Mouse (Mus musculus) telencephalon, adult 2 months (tissue): ENCODE results near the gene Tapbpl.

ENCODE experiments used
- DNase-seq: peaks from one replicate; pipeline ENCODE4 v3.0.0-alpha.2; 2011; ENCODE audit warnings: low read depth, low spot score

Gene Tapbpl

GRCm38 (mm10) chr6:125240617-125241016 is 9.0 kb upstream of the Tapbpl start:
- no peak for DNase-seq

DNA sequence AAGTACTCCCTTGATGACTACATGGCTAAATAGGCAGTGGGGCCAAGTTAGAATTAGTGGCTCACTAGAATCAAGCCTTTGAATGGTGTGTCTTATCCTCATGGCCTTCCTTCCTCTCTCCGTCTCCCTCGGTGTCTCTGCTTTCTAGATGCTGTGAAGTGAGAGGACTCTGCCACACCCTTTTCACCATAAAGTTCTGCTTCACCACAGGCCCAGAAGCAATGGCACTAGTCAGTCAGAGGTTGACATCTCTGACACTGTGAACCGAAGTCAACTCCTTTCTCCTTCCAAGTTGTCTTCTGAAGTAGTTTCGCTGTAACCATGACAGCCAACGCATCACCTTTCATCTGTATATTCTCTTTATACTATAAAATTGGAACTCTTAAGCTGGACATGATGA is 7.9 kb upstream of the Tapbpl start:
- no peak for DNase-seq

- no peak for DNase-seq
These were observed 6.7 kb upstream of the Tapbpl start for GRCm38 (mm10) chr6:125238396-125238795.

- DNase-seq = no peak
These were observed 5.8 kb upstream of the Tapbpl start for GRCm38 (mm10) chr6:125237421-125237820.

DNA sequence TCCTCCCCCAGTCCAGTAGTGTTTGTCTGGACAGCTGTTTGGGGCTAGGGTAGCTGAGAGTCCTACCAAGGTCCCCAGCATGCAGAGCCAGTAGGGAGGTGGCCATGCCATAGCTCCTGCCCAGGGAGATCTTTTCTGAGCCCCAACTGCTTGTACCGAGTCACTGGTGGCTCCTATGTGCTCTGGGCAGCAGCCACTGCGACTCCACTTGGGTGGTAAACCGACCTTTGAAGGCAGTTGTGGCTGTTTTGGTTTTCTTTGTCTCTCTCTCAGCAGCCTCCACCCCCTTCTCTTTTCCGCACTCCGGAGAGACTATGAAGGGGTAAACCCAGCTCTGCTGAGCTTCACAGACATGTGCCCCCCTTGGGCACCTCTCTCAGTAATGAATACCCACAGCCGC is 5.1 kb upstream of the Tapbpl start, which contains the start of gene Cd27:
Gene Cd27, minus strand, starts transcription at position 229 of the 400 bp plus-strand sequence.
- no peak for DNase-seq

DNA sequence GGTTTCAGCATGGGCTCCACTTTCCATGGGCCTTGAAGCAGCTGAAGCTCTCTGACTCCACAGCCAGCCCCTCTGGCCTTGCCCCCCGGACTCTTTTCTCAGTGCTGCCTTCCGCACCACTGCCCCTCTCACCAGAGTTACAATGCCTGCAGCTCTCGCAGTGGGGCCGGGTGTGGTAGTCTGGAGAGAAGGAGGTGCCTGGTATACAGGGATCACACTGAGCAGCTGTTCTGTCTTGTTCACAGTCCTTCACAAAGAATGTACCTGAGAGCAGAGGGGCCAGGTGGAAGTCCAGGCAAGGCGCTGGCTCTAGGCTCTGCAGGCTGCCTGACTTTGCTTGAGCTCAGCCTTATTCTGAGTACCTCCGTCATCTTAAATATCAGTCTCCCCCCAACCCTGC is 4.7 kb upstream of the Tapbpl start:
- DNase-seq = no peak

GRCm38 (mm10) chr6:125234520-125234828 is 2.8 kb upstream of the Tapbpl start:
- no peak for DNase-seq

DNA sequence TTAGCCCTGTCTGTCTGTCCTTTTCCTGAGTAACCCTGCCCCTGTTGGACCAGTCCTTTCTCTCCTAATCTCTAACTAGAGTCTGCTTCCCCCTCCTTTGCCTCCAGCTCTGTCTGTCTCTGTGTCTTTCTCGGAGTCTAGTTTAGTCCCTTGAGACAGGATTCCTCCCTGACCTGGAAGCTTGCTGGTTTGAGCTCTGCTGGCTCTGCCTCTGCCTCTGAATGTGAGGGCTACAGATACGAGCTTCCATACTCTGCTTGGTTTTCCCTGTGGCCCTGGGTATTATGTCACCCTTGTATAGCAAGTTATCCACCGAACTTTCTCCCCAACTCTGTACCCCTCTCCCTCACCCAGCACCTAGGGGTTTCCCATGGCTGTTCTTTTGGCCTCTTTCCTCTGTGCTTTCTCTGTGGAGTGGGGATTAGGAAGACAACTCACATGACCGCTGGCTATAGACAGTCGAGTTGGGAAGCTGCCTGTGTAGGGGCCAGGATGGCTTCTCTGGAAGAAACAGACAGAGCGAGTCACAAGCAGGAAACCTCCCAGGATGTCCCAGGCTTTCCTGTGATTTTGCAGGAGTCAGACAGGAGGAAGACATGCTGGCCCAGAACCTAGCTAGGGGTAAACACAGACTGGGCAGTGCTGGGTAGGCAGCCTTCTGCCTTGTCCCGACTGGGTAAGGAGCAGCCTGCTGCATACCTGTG is 2.3 kb upstream of the Tapbpl start:
- no peak for DNase-seq

- no peak for DNase-seq
These were observed 856 bp upstream of the Tapbpl start for GRCm38 (mm10) chr6:125232516-125232915.

- DNase-seq = no peak
These were observed 381 bp upstream of the Tapbpl start for GRCm38 (mm10) chr6:125232045-125232437.

- no peak for DNase-seq
These were observed 1.1 kb downstream of the Tapbpl start for GRCm38 (mm10) chr6:125230571-125230970.

- DNase-seq = peak; percentile 74
These were observed 6.0 kb downstream of the Tapbpl start for GRCm38 (mm10) chr6:125225518-125226115.

GRCm38 (mm10) chr6:125222577-125222976 is 9.1 kb downstream of the Tapbpl start:
- no peak for DNase-seq

- DNase-seq = no peak
These were observed 9.5 kb downstream of the Tapbpl start for GRCm38 (mm10) chr6:125222146-125222545.

DNA sequence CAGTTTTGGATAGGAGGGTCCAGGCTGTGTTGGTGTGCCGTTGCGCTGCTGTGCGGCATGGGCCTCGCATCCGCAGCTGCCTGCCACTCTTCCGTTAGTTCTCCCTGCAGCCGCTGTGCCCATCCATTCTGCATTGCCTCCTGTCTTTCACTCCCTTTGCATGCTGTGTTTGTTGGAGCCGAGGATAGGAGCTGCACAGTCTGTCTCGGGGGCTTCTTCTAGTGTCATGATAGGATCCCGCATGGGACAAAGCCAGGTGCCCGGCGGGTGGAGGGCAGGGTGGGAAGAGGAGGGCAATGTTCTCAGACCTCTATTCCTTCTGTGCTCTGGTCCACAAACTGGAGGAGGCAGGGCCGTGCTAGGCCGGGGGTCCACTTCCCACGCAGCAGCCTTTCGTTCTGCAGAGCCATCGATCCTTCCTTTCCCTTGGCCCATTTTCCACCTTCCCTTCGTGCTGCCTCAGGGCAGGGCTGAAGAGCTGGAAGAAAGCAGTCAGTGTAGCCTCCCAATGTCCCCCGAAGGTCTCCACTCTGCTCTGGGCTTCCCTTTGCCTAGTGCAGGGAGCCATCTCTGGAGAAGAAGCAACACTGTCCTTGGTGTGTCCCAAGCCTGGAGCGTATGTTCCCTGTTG is 10.4 kb downstream of the Tapbpl start:
- no peak for DNase-seq

- no peak for DNase-seq
These were observed 12.7 kb downstream of the Tapbpl start for GRCm38 (mm10) chr6:125218963-125219362.

DNA sequence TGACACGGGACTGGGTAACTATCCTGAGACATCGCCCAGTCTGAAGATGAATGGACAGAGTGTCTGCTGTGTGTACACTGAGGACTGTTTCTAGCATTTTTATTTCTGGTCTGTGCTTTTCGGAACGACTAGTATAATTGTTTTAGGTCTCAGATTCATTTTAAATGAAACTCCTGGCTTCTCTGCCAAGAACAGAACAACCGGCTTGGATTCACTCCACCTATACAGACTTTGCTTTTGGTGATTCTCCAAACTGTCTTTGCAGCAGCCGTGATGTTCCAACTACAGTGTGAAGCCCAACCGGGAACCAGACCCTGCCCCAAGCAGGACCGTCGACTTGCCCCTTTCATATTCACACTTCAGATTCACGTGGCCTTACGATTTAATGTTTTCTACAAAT is 13.8 kb downstream of the Tapbpl start:
- no peak for DNase-seq

GRCm38 (mm10) chr6:125216898-125217297 is 14.8 kb downstream of the Tapbpl start:
- DNase-seq = no peak

- DNase-seq = peak; percentile 99
These were observed 16.3 kb downstream of the Tapbpl start, which contains the start of gene Vamp1 for GRCm38 (mm10) chr6:125215148-125215954. Vamp1 (plus strand) TSS chr6:125215551.

- DNase-seq = no peak
These were observed 17.9 kb downstream of the Tapbpl start for GRCm38 (mm10) chr6:125213715-125214114.

DNA sequence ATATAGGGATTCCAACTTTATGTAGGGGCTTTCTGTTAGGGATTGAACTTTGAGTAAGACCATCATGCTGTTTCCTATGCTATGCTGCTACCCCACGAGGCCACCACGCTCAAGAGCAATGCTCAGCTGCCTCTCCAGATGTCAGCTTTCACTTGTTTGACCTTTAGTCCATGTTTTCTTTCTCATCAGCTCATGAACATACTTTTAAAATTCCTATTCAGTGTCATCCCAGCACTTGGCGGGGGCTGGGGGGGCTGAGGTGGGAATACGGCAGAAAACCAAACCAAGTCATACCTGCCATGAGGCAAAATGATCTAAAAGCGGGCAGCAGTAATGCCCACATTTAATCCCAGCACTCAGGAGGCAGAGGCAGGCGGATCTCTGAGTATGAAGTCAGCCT is 18.5 kb downstream of the Tapbpl start:
- no peak for DNase-seq

GRCm38 (mm10) chr6:125212621-125213020 is 19.0 kb downstream of the Tapbpl start:
- DNase-seq = no peak
